Mouse (Mus musculus) skeletal muscle tissue, postnatal 0 days (tissue): ENCODE results near the gene Mapk8ip2. TPM values are rescaled to one million over a fixed set of nuclear protein-coding genes. Genes with fewer than 3 reads are reported as not detected.

Source experiments
- polyA plus RNA-seq: library from polyadenylated mRNA; unstranded; fragments of >200 nt; fragmentation: Nextera tagmentation; extraction: Ambion mirVana; gene quantifications from 2 replicates; pipeline ENCODE4 v1.2.1, GENCODE M21; 2015

Mapk8ip2 gene
- polyA plus RNA-seq, result 0.14 and 0.15 TPM in 2 replicates

GRCm38 (mm10) chr15:89453865-89454478 is at the start of gene Mapk8ip2:
TSS of gene Mapk8ip2 (plus strand) at chr15:89453913.

GRCm38 (mm10) chr15:89410118-89410517 is 43.6 kb upstream of the Mapk8ip2 start, which contains the start of gene Syce3:
TSS of gene Syce3 (minus strand) at chr15:89410503.

GRCm38 (mm10) chr15:89425711-89426121 is 28.0 kb upstream of the Mapk8ip2 start, which contains the start of gene Cpt1b:
TSS of gene Cpt1b (minus strand) at chr15:89425863.

GRCm38 (mm10) chr15:89429352-89430221 is 24.1 kb upstream of the Mapk8ip2 start, which contains the start of the genes C730034F03Rik, Gm44502 and Chkb:
TSS of gene C730034F03Rik (plus strand) at chr15:89429589.
TSS of gene Gm44502 (minus strand) at chr15:89429696.
TSS of gene Chkb (minus strand) at chr15:89429908.

GRCm38 (mm10) chr15:89477091-89477491 is 23.4 kb downstream of the Mapk8ip2 start, which contains the start of gene Arsa:
TSS of gene Arsa (minus strand) at chr15:89477425.

GRCm38 (mm10) chr15:89498961-89499688 is 45.4 kb downstream of the Mapk8ip2 start, which contains the start of gene Shank3:
TSS of gene Shank3 (plus strand) at chr15:89499623.

Other genes starting within 250 kb of the Mapk8ip2 start
- 27.4 and 27.8 TPM in 2 replicates for gene Ppp6r2, start 242.4 kb upstream of the Mapk8ip2 start, polyA plus RNA-seq
- gene Sbf1, start 138.6 kb upstream of the Mapk8ip2 start, polyA plus RNA-seq, result 23.1 and 26.3 TPM in 2 replicates
- not detected in 2 replicates for gene Adm2, start 131.2 kb upstream of the Mapk8ip2 start, polyA plus RNA-seq
- not detected in 2 replicates for gene Miox, start 119.5 kb upstream of the Mapk8ip2 start, polyA plus RNA-seq
- 27.3 and 34.7 TPM in 2 replicates for gene Lmf2, start 98.3 kb upstream of the Mapk8ip2 start, polyA plus RNA-seq
- gene Ncaph2, start 98.2 kb upstream of the Mapk8ip2 start, polyA plus RNA-seq, result 58.0 and 70.8 TPM in 2 replicates
- gene Sco2, start 80.1 kb upstream of the Mapk8ip2 start, polyA plus RNA-seq, result 6.5 and 7.5 TPM in 2 replicates
- gene Tymp, start 76.9 kb upstream of the Mapk8ip2 start, polyA plus RNA-seq, result 0.96 and 1.4 TPM in 2 replicates
- gene Odf3b, start 74.6 kb upstream of the Mapk8ip2 start, polyA plus RNA-seq, result 0.61 and 1.2 TPM in 2 replicates
- gene Klhdc7b, start 69.0 kb upstream of the Mapk8ip2 start, polyA plus RNA-seq, result not detected in 2 replicates
- not detected in 2 replicates for gene Syce3, start 43.4 kb upstream of the Mapk8ip2 start, polyA plus RNA-seq
- gene Cpt1b, start 28.1 kb upstream of the Mapk8ip2 start, polyA plus RNA-seq, result 150 and 169 TPM in 2 replicates
- 1.7 and 2.0 TPM in 2 replicates for gene C730034F03Rik, start 24.3 kb upstream of the Mapk8ip2 start, polyA plus RNA-seq
- 0.17 and 0.41 TPM in 2 replicates for gene Gm44502, start 24.2 kb upstream of the Mapk8ip2 start, polyA plus RNA-seq
- gene Chkb, start 24.0 kb upstream of the Mapk8ip2 start, polyA plus RNA-seq, result 71.2 and 83.3 TPM in 2 replicates
- 12.0 and 13.8 TPM in 2 replicates for gene Arsa, start 23.5 kb downstream of the Mapk8ip2 start, polyA plus RNA-seq
- gene Shank3, start 45.7 kb downstream of the Mapk8ip2 start, polyA plus RNA-seq, result 0.40 and 0.82 TPM in 2 replicates
- gene Acr, start 114.4 kb downstream of the Mapk8ip2 start, polyA plus RNA-seq, result 0.14 TPM in 1 of 2 replicates, not detected in the other
- gene Rabl2, start 138.0 kb downstream of the Mapk8ip2 start, polyA plus RNA-seq, result 10.2 and 10.9 TPM in 2 replicates